Mouse (Mus musculus): ENCODE results near the gene Prkce.

The Prkce gene

GRCm38 (mm10) chr17:86407921-86408613 is 240.5 kb downstream of the Prkce start:
- no peak for DNase-seq (ENCODE audit: low read depth, low spot score)

DNA sequence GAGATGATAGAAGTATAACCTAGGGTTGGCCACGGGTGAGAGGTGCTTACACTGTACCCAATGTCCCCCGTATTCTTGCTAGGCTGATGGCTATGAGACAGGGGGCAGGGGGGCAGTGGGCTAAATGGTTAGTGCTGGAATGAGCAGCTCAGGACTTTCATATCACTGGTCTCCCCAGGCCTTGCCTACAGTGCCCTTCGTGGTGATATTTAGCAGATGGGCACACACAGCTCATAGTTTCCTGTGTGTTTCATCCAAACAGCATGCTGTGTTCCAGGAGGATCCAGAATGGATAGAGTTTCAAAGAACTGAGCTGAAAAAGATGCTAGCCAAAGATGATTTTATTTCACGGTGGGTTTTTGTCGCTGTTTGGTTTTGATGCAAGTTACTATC is 241.0 kb downstream of the Prkce start:
- DNase-seq (ENCODE audit: low read depth, low spot score), result no peak

- no peak for DNase-seq (ENCODE audit: low read depth, low spot score)
Observed at GRCm38 (mm10) chr17:86409485-86409884, 241.9 kb downstream of the Prkce start.

- no peak for DNase-seq (ENCODE audit: low read depth, low spot score)
Observed at GRCm38 (mm10) chr17:86410496-86410895, 242.9 kb downstream of the Prkce start.

GRCm38 (mm10) chr17:86412141-86412540 is 244.6 kb downstream of the Prkce start:
- DNase-seq (ENCODE audit: low read depth, low spot score), result no peak

DNA sequence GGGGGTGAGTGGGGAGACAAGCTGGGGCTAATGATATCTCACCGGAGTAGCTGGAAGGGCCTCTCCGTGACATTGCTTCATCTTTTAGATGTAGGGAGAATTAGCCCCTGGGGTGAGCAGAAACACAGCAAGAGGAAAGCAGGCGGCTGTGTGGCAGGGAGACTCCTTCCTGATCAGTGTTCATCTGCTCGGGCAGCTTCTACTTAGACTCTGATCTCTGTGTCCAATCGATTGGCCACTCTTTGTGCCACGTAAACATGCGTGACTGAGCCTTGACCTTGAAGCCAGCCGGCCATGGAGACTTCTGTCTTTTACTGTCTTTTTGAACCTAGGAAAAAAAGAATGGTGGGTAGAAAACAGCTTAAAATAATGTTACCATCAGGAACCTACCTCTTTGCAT is 247.0 kb downstream of the Prkce start:
- DNase-seq (ENCODE audit: low read depth, low spot score), result no peak

GRCm38 (mm10) chr17:86415989-86416388 is 248.4 kb downstream of the Prkce start:
- DNase-seq (ENCODE audit: low read depth, low spot score), result no peak

- no peak for DNase-seq (ENCODE audit: low read depth, low spot score)
Observed at GRCm38 (mm10) chr17:86418334-86418733, 250.7 kb downstream of the Prkce start.

- DNase-seq (ENCODE audit: low read depth, low spot score), result no peak
Observed at GRCm38 (mm10) chr17:86419199-86419598, 251.6 kb downstream of the Prkce start.

- no peak for DNase-seq (ENCODE audit: low read depth, low spot score)
Observed at GRCm38 (mm10) chr17:86420646-86421338, 253.2 kb downstream of the Prkce start.

DNA sequence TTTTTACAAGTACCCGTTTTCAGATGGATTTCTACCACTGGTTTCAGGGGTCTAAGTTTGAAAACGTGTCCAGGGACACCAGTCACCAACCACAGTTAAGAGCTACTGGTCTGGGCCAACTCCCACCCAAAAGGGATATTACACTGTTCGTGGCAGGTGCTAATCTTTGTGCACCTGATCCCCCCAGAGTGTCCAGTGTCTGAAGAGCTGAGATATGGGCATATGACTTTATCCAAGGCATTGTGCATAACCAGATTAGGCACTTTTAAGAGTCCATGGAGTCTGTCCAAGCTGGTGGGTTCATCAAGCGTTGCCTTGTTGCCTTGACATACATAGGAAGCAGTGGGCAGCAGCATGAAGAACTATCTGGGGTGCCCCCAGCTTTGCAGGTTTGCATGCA is 254.4 kb downstream of the Prkce start:
- no peak for DNase-seq (ENCODE audit: low read depth, low spot score)

DNA sequence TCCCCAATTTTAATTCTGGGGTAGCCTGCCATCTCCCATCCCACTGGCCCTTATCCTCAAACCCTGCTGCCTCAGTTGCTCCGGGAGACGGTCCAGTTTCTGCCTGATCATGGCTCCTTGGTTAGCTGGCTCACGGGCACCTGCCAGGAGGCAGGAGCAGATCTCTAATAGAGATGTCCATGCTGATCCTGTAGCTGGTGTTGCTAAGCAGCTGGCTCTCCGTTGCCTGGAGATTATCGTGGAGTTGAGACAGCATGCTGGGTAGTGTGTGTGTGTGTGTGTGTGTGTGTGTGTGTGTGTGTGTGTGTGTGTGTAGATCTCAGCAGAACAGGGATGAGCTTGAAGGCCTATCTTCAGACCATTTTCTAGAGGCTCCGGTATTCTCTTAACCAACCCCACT is 262.3 kb downstream of the Prkce start:
- peak; percentile 62 for DNase-seq (ENCODE audit: low read depth, low spot score)

DNA sequence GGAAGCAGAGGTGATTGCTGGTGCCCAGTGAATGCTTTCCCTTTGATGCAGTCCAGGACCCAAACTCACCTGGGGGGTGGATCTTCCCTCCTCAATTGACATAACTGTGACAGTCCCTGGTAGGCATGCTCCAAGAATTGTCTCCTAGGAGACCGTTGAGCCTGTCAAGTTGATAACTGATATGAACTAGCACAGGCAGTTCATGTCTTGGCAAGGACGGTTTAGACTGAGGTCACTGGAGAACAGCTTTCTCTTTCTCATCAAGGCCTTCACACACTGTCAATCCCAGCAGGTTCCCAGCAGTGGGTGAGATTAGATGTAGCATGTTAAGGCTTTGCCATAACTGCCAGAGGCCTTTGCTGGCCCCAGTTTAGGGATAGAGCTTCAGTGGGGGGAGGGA is 265.5 kb downstream of the Prkce start:
- no peak for DNase-seq (ENCODE audit: low read depth, low spot score)

DNA sequence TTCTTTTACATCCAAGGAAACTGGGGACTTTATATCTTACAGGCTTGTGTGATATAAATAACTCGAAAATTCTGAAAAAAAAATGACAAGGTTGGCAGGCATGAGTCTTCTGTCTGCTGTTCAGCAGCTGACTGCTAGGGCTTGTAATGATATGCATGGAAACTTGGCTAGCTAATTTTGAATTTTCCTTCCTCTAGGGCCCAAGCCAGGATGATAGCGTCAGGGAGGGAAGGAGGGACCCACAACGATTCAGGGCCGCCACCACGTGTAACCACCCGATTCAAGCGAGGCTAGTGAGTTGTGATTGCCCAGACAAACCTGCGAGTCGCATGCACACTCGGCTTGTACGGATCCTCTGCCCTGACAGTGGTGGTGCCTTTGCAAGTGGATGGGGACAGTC is 266.2 kb downstream of the Prkce start:
- no peak for DNase-seq (ENCODE audit: low read depth, low spot score)

DNA sequence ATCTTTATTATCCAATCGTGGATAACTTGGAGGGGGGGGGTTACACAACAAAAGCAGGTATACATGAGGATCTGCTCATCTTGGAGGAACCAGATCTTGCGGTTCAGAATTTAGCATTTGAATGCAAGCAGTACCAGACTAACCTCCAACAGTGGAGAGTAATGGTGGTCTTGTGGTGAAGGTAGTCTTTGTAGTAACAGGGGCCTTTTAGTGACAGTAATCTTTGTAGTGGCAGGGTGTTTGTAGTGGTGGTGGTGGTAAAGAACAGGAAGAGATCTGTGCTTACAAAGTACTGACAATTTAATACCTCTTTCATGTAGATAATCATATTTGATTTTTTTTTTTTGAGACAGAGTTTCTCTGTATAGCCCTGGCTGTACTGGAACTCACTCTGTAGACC is 267.2 kb downstream of the Prkce start:
- no peak for DNase-seq (ENCODE audit: low read depth, low spot score)

DNA sequence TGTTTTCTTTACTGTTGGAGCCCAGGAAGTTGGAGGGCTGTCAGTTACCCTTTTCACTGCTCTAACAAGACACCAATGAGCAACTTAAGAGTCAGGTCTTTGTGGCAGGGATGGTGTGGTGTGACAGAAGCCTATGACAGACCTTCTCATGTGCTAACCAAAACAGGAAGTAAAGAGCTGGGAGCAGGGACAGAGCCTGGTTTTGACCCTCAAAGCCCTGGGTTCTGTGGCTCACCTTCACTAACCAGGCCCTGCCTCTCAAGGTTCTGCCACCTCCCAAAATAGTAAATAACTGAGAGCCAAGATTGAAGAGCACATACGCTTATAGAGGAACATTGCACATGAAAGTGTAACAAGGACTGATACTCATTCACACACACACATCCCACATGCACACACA is 268.0 kb downstream of the Prkce start:
- DNase-seq (ENCODE audit: low read depth, low spot score), result no peak

- no peak for DNase-seq (ENCODE audit: low read depth, low spot score)
Observed at GRCm38 (mm10) chr17:86435984-86436383, 268.4 kb downstream of the Prkce start.

- DNase-seq (ENCODE audit: low read depth, low spot score), result no peak
Observed at GRCm38 (mm10) chr17:86436583-86437370, 269.2 kb downstream of the Prkce start.

DNA sequence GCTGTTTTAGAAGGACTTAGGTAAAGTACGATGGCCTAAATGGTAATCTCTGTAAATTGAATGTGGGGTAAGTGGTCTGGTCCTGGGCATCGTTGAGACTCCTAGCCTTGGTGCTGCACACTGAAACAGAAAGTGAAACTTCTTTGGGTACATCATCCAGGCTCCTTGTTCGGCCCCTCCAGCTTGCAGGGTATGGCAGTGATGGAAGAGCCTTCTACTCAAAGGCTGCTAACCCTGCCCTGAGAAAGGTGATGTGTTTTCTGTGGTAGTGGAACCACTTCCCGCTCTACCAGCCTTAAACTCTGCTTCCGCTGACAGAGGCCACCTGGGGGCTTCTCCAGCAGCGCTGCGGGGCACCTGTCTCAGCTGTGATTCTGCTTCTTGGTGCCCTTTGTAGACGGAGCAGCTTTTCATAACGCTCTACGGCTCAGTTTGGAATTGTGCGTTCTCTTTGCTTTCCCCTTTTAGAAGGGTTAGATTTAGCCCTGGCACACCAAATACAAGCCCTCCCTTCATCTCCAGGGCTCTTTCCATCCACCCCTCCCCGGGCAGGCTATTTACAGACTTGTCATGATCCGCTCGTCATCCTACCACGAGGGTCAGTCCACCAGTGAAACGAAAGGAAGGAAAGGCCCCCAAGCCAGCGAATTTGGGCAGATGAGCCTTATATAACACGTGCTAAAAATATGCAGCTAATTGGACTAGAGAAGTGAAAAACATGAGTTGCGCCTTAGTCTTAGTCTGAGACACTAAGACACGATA is 270.1 kb downstream of the Prkce start:
- DNase-seq (ENCODE audit: low read depth, low spot score), result no peak

- DNase-seq (ENCODE audit: low read depth, low spot score), result no peak
Observed at GRCm38 (mm10) chr17:86438278-86438661, 270.7 kb downstream of the Prkce start.

- DNase-seq (ENCODE audit: low read depth, low spot score), result no peak
Observed at GRCm38 (mm10) chr17:86438763-86439162, 271.2 kb downstream of the Prkce start.

GRCm38 (mm10) chr17:86441098-86441497 is 273.5 kb downstream of the Prkce start:
- no peak for DNase-seq (ENCODE audit: low read depth, low spot score)

All from retina, postnatal 7 days (tissue).